Mouse (Mus musculus) macrophage (primary cell): ENCODE measurements around the gene Stk26. TPM values are rescaled to one million over a fixed set of nuclear protein-coding genes. Genes with fewer than 3 reads are reported as not detected.

Experiments
- H3K27ac ChIP-seq: fragments of 350-480 bp; formaldehyde crosslinking; 2 replicates; pipeline ENCODE4 v1.9.0; 2021
- H3K36me3 ChIP-seq: fragments of 350-480 bp; formaldehyde crosslinking; 2 replicates; pipeline ENCODE4 v1.9.0; 2021; ENCODE audit errors: inconsistent target
- H3K4me3 ChIP-seq: fragments of 350-480 bp; formaldehyde crosslinking; 2 replicates; pipeline ENCODE4 v1.9.0; 2021; ENCODE audit errors: inconsistent target
- H3K79me2 ChIP-seq: fragments of 350-480 bp; formaldehyde crosslinking; 2 replicates; pipeline ENCODE4 v1.9.0; 2021; ENCODE audit errors: inconsistent target
- WGBS: methylation state at CpG from one replicate; pipeline ENCODE4 v1.1.7; 2026; ENCODE audit warnings: inconsistent platforms; ENCODE audit not compliant: missing documents; 5-methylcytosine and 5-hydroxymethylcytosine counted together
- polyA plus RNA-seq: library from polyadenylated mRNA; stranded (reverse); fragments of 250-400 nt; gene quantifications from 3 replicates; pipeline ENCODE4 v1.2.4, GENCODE M21; 2018; ENCODE audit warnings: inconsistent platforms
- total RNA-seq, 78 experiments: library from RNA; depleted of rRNA; stranded (reverse); fragments of 250-400 nt; gene quantifications; 1 replicate in 9 of 78; 2 replicates in 24 of 78; 3 replicates in 43 of 78; 4 replicates in 2 of 78; pipeline ENCODE4 v1.2.4; 2018; ENCODE audit warnings: inconsistent platforms in 56 of 78

The Stk26 gene
- 1 to 10 TPM in 13 of 26 experiments, under 1 TPM in 12, not detected in 1; 0.21 to 3.2 (median 1.0) TPM for total RNA-seq (2018; cell fraction: chromatin; rRNA removed)
- 1 to 10 TPM in 8 of 26 experiments, under 1 TPM in 18; 0.38 to 1.4 (median 0.80) TPM for total RNA-seq (2018; cell fraction: cytosol; rRNA removed)
- 1 to 10 TPM in 20 of 26 experiments, under 1 TPM in 6; 0.37 to 4.9 (median 1.4) TPM for total RNA-seq (2018; cell fraction: nucleus; rRNA removed)
- polyA plus RNA-seq, result 0.66 to 1.3 TPM (median 0.81 TPM) in 3 replicates

DNA sequence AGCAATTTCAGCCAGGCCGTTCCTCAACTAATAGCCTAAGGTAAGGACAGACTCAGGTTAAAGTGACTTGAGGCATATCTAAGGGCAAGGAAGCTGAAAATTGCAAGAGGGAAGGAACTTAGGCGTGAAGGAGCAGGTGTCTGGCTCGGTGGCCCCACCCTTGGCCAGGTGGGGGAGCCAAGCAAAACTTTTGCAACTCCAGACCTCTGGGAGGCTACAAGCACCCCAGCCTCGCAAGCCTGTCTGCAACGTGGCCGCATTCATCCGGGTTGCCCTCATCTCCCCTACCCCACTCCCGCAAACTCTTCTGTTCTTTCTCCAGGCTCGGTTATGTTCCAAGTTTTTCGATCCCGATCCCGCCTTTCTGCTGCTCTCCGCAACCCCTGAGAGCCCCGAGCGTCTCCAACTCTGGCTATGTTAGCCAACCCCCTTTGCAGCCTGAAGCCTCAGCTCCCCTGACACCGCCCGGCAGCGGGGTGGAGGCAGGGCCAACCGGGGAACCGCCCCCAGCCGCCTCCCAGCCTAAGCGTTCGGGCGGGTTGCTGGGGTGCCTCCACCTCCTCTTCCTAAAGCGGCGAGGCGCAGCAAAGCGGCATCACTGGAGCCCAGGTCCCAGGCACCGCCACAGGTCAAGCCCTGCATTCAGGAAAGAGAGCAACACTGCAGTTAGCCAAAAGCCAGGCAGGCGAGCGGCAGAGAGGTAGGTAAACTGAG is at the start of gene Stk26:
TSS of gene Stk26 (plus strand) at position 201 of the 714 bp plus-strand sequence.
- no peaks in the 10 kb centered on the region for H3K36me3 ChIP-seq
- H3K79me2 ChIP-seq, result no peaks in the 10 kb centered on the region
- no peak within 1 kb of the TSS for H3K27ac ChIP-seq
- peak within 1 kb of the TSS; percentile 41 for H3K4me3 ChIP-seq
- WGBS, result 19% methylated on average over 27 of the region's 31 CpGs

DNA sequence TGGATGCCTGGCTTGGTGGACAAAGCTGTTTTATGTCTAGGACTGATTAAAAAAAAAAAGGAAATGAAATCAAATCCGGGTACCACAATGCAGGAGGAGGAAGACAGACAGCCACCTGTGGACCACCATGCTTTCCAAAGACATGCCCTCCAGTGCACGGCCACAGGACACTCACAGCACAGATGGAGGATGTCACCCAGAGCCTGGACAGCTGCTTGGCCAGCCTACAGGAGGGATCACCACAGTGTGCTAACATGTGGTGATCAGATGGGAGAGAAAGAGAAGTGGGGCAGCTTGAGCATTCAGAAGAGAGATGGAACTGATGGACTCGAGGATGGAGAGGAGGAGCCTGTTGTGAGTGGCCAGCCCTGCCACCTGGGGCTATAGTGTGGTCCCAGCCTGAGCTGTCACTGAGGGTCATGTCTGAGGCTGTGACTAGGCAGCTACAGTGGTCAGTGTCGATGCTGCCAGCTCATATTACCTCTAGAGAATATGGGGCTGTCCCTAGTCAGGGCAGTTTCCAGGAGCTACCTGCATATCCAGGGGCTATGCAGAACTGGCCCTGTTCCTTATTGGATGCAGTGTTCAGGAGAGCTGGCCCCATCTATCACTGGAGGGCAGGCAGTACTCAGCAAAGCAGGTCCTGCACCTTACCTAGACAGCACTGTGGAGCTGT is 47.7 kb upstream of the Stk26 start:
- Histone ChIP-seq H3K36me3 (no peaks in the 10 kb centered on the region), H3K4me3 (no peak overlapping the region), H3K79me2 (no peaks in the 10 kb centered on the region), H3K27ac (no peak overlapping the region)
- WGBS, result 59% methylated on average over 4 of the region's 4 CpGs

DNA sequence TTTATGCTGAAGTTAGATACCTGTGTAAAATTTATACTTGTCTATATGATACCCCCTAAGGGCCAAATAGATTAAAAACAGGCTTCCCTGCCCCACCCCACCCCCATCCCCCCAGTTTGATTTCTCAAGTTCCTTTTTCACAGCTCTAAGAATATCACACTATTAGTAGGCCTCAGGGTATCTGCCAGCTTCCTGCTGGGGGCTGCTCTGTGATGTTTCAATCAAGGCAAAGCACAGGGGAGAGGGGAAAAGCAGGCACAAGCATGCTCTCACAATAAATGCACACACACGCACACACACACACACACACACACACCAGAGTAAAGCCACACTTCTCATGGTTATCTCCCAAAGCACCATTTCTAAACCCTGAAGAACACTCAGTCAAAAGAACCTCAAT is 43.0 kb upstream of the Stk26 start:
- 43% methylated on average over 1 of the region's 1 CpGs for WGBS
- no peaks in the 10 kb centered on the region for H3K79me2 ChIP-seq
- no peak overlapping the region for H3K4me3 ChIP-seq
- no peaks in the 10 kb centered on the region for H3K36me3 ChIP-seq
- no peak overlapping the region for H3K27ac ChIP-seq

DNA sequence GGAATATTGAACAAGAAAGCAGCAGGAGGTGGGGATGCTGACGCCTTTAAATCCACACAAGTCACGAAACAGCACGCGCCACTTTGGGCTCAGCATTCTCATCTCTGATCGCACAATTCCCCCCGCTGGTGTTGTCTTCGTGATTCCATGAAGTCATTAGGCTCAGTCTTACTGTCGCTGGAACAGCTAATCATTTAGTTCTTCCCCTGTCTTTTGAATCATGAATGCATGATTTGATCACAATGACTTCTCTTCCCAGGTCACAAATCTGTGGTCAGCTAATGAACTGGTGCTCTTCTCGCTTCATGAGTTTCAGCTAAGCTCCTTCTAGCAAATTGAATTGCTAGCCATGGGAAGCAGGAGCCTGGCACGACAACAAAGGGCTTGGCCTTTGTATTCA is 42.3 kb upstream of the Stk26 start:
- 91% methylated on average over 10 of the region's 10 CpGs for WGBS
- Histone ChIP-seq H3K36me3 (no peaks in the 10 kb centered on the region), H3K4me3 (no peak overlapping the region), H3K79me2 (no peaks in the 10 kb centered on the region), H3K27ac (no peak overlapping the region)

DNA sequence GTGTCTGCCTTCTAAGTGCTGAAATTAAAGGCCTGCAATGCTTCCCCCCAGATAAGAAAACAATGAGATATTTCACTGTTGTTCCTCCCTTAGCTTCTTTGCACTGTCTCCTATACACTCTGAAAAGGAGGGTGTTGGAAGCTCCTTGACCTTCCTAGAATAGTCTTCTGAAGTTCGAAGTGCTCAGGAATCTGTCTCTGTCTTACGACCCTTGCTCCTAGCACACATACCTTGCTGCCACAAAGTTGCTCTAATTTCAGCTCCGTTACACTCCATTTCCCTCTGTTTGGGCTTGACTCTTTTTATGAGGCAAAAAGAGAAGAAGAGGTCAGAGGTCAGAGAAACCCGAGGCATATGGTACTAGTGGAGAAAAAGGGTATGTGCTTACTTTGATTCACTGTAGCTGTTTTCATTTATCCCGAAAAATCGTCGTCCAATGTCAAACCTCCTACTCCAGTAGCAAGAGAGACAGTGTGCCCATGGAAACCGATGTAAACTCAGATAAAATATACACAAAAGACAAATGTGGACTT is 41.1 kb upstream of the Stk26 start:
- no peaks in the 10 kb centered on the region for H3K79me2 ChIP-seq
- no peak overlapping the region for H3K27ac ChIP-seq
- no peaks in the 10 kb centered on the region for H3K36me3 ChIP-seq
- H3K4me3 ChIP-seq, result no peak overlapping the region
- WGBS, result 87% methylated on average over 8 of the region's 8 CpGs

DNA sequence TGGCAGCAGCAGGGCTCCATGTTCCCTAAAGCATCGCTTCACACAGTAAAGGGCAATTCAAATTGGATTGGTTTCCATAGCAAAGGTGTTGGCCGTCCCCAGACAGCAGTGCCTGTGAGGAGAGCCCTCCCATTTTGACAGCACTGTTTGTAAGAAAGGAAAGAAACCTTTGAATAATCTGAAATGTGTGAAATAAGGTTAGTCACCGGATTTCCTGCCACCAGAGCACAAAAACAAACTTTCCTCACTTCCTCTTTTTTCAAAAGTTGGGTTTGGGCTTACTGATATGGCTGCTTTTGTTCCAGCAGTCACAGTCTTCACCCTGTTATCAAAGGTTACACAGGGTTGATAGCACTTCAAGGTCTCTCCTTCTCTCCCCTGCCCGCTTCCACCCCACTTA is 35.2 kb upstream of the Stk26 start:
- Histone ChIP-seq H3K36me3 (no peaks in the 10 kb centered on the region), H3K79me2 (no peaks in the 10 kb centered on the region), H3K4me3 (no peak overlapping the region), H3K27ac (no peak overlapping the region)
- WGBS, result 30% methylated on average over 4 of the region's 4 CpGs

DNA sequence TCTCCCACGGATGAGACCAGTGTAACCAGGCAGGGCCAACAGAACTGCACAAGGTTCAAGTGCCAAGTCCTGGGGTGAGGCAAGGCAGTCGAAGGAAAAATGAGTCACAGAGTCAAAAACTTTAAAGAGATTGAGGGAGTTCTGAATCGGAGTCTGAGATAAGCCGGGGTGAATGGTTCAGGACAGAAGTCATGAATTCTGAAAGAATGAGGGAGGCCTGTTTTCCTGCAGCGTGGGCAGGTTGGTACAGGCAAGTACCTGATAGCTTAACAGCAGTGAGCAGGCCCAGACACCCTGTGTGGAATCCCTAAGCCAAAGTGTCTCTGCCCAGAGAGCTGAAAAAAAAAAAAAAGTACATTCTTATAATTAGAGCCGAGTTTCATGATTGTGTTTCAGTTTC is 17.0 kb upstream of the Stk26 start:
- WGBS, result 92% methylated on average over 6 of the region's 6 CpGs

DNA sequence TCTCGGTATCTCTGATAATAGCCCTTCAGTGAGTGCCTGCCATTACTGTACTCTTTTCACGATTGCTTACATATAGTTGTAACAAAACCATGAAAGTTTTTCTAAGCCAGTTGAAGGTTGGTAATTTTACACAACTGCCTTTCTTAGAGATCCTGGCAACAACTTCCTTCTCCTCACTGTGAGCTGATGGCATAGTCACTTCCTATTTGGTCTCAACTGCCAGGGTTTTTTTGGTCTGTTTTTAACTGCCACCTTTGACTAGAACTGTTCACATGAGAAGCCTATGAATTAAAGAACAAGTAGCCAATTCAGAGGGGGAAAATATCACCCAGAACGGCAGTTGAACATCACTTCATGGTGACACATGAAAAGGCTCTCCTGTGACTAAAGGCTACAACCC is 5.3 kb upstream of the Stk26 start:
- 37% methylated on average over 3 of the region's 3 CpGs for WGBS
- Histone ChIP-seq H3K79me2 (no peaks in the 10 kb centered on the region), H3K4me3 (no peak overlapping the region), H3K27ac (peak overlapping the region; percentile 44), H3K36me3 (no peaks in the 10 kb centered on the region)

More for the DNA sequence above, 17.0 kb upstream of the Stk26 start:
- Histone ChIP-seq H3K79me2 (no peaks in the 10 kb centered on the region), H3K27ac (no peak overlapping the region), H3K36me3 (no peaks in the 10 kb centered on the region), H3K4me3 (no peak overlapping the region)

DNA sequence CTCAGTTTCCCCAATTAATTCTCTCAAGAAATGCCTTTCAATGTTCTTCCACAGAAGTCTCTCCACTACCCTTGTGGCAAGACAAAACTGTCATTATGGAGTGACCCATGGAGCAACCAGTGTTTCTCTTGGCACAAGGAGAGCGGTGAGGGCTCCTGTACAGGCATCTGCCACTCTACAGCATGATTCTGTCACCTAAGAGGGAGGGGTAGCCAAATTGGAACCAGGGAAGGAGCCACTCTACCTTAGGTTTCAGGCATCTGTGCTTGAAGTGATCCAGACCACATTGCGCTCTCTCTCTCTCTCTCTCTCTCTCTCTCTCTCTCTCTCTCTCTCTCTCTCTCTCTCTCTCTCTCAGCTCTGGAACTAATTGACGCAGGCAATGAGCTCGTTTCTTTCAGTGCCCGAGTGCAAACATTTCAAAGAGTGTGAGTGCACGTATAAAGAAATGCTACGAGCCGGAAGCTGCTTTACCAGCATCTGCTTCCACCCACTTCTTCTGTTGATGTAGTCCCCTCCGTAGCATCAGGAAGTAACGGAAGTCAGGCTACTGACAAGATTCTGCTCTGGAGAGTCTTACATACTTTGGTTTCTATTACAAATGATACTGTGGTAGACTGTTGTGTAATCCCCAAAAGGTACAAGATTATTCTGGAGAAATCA is 4.7 kb upstream of the Stk26 start:
- WGBS, result 29% methylated on average over 9 of the region's 10 CpGs
- Histone ChIP-seq H3K27ac (peak overlapping the region; percentile 44), H3K36me3 (no peaks in the 10 kb centered on the region), H3K79me2 (no peaks in the 10 kb centered on the region), H3K4me3 (0 out of 2 replicates have a peak overlapping the region, but pooled peaks have one; percentile 1)

DNA sequence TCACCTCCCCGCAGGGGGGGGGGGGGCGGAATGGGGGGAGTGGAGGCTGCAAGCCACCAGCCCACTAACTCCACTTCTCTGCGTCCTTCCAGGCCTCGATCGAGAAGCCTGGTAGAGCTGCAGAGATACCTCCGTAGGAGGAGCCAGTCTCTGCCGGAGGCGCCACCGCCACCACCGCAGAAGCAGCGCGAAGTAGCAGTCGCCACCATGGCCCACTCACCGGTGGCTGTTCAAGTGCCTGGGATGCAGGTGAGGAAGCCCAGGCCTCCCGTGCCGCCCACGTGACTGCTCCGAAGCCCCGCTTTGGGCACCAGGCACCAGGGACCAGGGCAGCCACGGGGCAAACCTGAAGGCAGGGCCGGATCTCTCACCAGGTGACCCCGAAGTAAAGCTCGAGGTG is 740 bp downstream of the Stk26 start:
- Histone ChIP-seq H3K79me2 (no peaks in the 10 kb centered on the region), H3K4me3 (peak overlapping the region; percentile 41), H3K36me3 (no peaks in the 10 kb centered on the region), H3K27ac (no peak overlapping the region)
- WGBS, result 31% methylated on average over 13 of the region's 23 CpGs

DNA sequence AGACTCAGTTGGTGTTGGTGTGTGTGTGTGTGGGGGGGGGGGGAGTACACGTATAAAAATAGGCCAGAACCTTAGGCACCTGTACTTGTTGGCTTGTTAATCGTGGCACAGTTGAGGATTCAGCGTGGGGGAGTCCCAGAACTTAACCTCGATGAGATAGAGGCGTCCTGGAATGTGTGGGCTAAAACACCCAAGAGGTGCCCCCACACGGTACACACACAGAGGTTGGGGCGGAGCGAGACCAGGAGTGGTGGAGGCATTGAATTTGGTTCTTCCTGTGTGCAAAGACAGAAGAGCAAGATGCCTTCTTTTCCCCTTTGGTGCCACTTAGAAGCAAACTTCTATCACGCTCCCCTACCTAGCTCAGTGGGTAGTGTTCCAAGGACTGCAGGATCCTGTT is 1.2 kb downstream of the Stk26 start:
- Histone ChIP-seq H3K4me3 (peak overlapping the region; percentile 41), H3K36me3 (no peaks in the 10 kb centered on the region), H3K27ac (no peak overlapping the region), H3K79me2 (no peaks in the 10 kb centered on the region)
- WGBS, result 48% methylated on average over 9 of the region's 9 CpGs

DNA sequence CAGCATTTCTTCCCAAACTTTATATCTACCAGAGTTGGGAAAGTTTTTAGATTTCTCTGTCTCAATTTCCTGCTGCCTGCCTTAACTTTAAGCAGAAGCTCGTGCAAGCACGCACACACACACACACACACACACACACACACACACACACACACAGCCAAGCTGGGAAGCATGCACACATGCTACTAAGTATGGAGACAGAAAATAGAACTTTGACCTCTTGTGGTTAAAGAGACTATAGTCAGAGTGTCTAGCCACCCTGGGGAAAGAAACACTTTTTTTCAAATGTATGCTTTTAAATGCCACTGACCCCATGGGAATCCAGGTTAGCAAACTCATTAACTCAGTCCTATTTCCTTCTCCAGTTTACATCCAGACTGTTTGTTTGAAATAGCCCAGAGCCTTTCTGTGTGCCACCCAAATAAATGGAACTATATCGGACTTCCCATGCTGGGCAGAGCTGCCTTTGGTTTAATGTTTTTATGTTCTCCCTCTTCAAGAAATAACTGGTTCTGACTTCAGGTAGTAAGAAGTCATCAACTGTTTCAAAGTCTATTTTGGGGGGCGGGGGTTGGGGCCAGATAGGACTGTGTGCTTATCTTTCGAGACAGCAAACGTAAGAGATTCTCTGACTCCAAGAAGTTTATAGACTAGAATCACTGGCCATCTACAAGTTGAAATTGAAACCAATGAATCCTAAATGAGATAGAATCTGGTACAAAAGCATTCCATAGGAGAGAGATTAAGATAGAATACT is 9.8 kb downstream of the Stk26 start:
- no peak overlapping the region for H3K27ac ChIP-seq
- H3K4me3 ChIP-seq, result no peak overlapping the region
- H3K79me2 ChIP-seq, result no peaks in the 10 kb centered on the region
- H3K36me3 ChIP-seq, result no peaks in the 10 kb centered on the region
- 79% methylated on average over 6 of the region's 6 CpGs for WGBS

DNA sequence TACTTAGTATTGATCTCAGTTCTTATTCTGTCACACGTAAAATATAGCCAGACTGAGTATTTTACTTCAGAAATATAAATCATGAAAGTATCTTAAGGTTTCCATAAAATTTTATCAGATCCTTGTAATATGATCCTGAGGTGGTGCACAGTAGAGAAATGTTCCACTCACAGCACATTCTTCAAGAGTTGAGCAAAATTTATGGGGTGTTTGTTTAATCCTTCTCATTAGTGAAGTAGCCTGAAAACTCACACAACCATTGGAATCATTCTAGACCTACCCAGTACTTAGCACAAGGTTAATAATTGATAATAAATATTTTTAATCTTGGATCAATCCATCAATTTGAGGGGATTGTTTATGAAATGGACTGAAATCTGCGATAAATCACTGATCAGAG is 22.9 kb downstream of the Stk26 start:
- H3K36me3 ChIP-seq, result no peaks in the 10 kb centered on the region
- WGBS, result 80% methylated on average over 2 of the region's 2 CpGs
- no peak overlapping the region for H3K4me3 ChIP-seq
- no peaks in the 10 kb centered on the region for H3K79me2 ChIP-seq
- H3K27ac ChIP-seq, result no peak overlapping the region

DNA sequence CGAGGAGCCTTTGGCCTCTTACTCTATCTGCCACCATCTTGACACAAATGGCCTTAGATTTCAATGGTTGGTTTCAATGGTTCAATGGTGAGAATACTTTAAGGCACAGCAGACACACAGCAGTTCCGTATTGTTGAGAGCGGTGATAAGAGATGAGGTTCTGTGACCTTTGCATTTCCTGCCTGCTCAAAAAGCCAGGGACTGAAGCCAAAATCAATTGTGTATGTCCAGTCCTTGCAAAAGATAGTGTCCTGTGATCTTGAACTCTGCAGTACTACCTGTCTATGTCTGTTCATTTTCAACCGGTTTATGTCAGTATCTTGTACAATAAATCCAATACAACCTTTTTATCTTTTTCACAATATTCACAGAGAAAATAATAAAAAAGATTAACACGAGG is 23.9 kb downstream of the Stk26 start:
- Histone ChIP-seq H3K4me3 (no peak overlapping the region), H3K36me3 (no peaks in the 10 kb centered on the region), H3K79me2 (no peaks in the 10 kb centered on the region), H3K27ac (no peak overlapping the region)
- 93% methylated on average over 5 of the region's 5 CpGs for WGBS
